Mouse (Mus musculus): ENCODE data around the gene Pdpk1. TPM values are rescaled to one million over a fixed set of nuclear protein-coding genes. Genes with fewer than 3 reads are reported as not detected.
"Not testable (repeated sequence)": the region's sequence is repeated elsewhere in the genome, so short reads cannot be mapped to it uniquely, and the experiment has no call there.

Gene Pdpk1
- polyA plus RNA-seq, 1 experiment from 2014 or later: 71.3 TPM

- Histone ChIP-seq H3K9ac (no peak overlapping the region), H3K36me3 (replicated peaks; ENCODE audit: control insufficient read depth, insufficient read depth) (peaks cover 56% of the 10 kb centered on the region), H3K27me3 (ENCODE audit: control insufficient read depth, insufficient read depth, low read length) (no peaks in the 10 kb centered on the region), H3K4me3 (replicated peaks; ENCODE audit: low read length) (no peak overlapping the region), H3K4me2 (replicated peaks) (no peak overlapping the region), H3K4me1 (replicated peaks; ENCODE audit: control insufficient read depth, insufficient read depth, low read length) (no peaks in the 10 kb centered on the region), H3K27ac (no peak overlapping the region), H3K9me3 (ENCODE audit: control insufficient read depth, low read length) (no peaks in the 10 kb centered on the region)
- 88% methylated on average over 1 of the region's 1 CpGs for WGBS
- DNase-seq (ENCODE audit: low spot score) (no peak), ATAC-seq (ENCODE audit: low FRiP score) (no peak)
Measured at GRCm38 (mm10) chr17:24108896-24109295, 41.8 kb downstream of the Pdpk1 start.

GRCm38 (mm10) chr17:24105111-24105510, 45.6 kb downstream of the Pdpk1 start:
- Histone ChIP-seq H3K9ac (no peak overlapping the region), H3K4me1 (replicated peaks; ENCODE audit: control insufficient read depth, insufficient read depth, low read length) (no peaks in the 10 kb centered on the region), H3K9me3 (ENCODE audit: control insufficient read depth, low read length) (no peaks in the 10 kb centered on the region), H3K27me3 (ENCODE audit: control insufficient read depth, insufficient read depth, low read length) (no peaks in the 10 kb centered on the region), H3K4me2 (replicated peaks) (no peak overlapping the region), H3K36me3 (replicated peaks; ENCODE audit: control insufficient read depth, insufficient read depth) (peaks cover 80% of the 10 kb centered on the region), H3K4me3 (replicated peaks; ENCODE audit: low read length) (no peak overlapping the region), H3K27ac (no peak overlapping the region)
- WGBS: 87% methylated on average over 2 of the region's 2 CpGs
- no peak for ATAC-seq (ENCODE audit: low FRiP score)
- DNase-seq (ENCODE audit: low spot score): no peak

DNA sequence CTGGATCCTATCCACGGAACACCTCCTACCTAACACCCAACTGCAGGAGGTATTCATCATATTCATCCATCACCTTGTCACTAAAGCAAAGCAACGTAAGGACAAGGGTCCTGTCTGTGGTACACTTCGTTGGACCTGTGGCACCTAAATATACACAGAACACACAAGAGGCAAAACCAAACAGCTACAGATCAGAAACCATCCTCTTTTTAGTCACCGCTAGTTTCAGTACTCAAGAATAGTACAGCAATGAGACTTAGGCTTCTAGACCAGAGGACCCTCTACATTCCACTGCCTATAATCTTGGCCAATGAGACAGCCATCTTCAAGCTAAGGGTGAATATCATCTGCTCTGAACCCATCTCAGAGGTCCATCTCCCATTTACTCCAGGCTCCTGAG, 52.4 kb downstream of the Pdpk1 start:
- Histone ChIP-seq H3K27me3 (ENCODE audit: control insufficient read depth, insufficient read depth, low read length) (no peaks in the 10 kb centered on the region), H3K36me3 (replicated peaks; ENCODE audit: control insufficient read depth, insufficient read depth) (peaks cover 68% of the 10 kb centered on the region), H3K4me3 (replicated peaks; ENCODE audit: low read length) (no peak overlapping the region), H3K4me2 (replicated peaks) (no peak overlapping the region), H3K9ac (no peak overlapping the region), H3K9me3 (ENCODE audit: control insufficient read depth, low read length) (no peaks in the 10 kb centered on the region), H3K27ac (no peak overlapping the region), H3K4me1 (replicated peaks; ENCODE audit: control insufficient read depth, insufficient read depth, low read length) (no peaks in the 10 kb centered on the region)
- DNase-seq (ENCODE audit: low spot score) (no peak), ATAC-seq (ENCODE audit: low FRiP score) (no peak)
- WGBS: 98% methylated on average over 4 of the region's 4 CpGs

GRCm38 (mm10) chr17:24090575-24090974, 60.1 kb downstream of the Pdpk1 start:
- no peaks in the 10 kb centered on the region for H3K27me3 ChIP-seq (ENCODE audit: control insufficient read depth, insufficient read depth, low read length)
- H3K4me1 ChIP-seq (replicated peaks; ENCODE audit: control insufficient read depth, insufficient read depth, low read length): no peaks in the 10 kb centered on the region
- H3K4me3 ChIP-seq (replicated peaks; ENCODE audit: low read length): no peak overlapping the region
- no peaks in the 10 kb centered on the region for H3K9me3 ChIP-seq (ENCODE audit: control insufficient read depth, low read length)
- no peak overlapping the region for H3K27ac ChIP-seq
- H3K9ac ChIP-seq: no peak overlapping the region
- H3K36me3 ChIP-seq (replicated peaks; ENCODE audit: control insufficient read depth, insufficient read depth): peaks cover 86% of the 10 kb centered on the region
- no peak overlapping the region for H3K4me2 ChIP-seq (replicated peaks)
- ATAC-seq (ENCODE audit: low FRiP score) (no peak), DNase-seq (ENCODE audit: low spot score) (no peak)
- 100% methylated on average over 1 of the region's 1 CpGs for WGBS

DNA sequence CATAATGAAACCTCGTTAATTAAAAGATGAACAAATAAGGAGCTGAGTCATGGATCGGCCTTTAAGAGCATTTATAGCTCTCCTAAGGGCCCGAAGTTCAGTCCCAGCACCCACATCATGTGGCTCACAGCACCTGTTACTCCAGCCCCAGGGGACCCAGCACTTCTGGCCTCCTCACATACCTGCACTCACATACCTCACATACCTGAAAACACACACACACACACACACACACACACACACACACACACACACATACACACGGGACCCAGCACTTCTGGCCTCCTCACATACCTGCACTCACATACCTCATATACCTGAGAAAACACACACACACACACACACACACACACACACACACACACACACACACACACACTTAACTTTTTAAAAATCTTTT, 64.3 kb downstream of the Pdpk1 start:
- WGBS: 88% methylated on average over 4 of the region's 4 CpGs
- H3K9ac ChIP-seq; H3K27ac ChIP-seq; DNase-seq (ENCODE audit: low spot score); H3K27me3 ChIP-seq (ENCODE audit: control insufficient read depth, insufficient read depth, low read length); ATAC-seq (ENCODE audit: low FRiP score); H3K4me1 ChIP-seq (replicated peaks; ENCODE audit: control insufficient read depth, insufficient read depth, low read length); H3K4me2 ChIP-seq (replicated peaks); H3K9me3 ChIP-seq (ENCODE audit: control insufficient read depth, low read length); H3K4me3 ChIP-seq (replicated peaks; ENCODE audit: low read length): not testable (repeated sequence)
- peaks cover 81% of the 10 kb centered on the region for H3K36me3 ChIP-seq (replicated peaks; ENCODE audit: control insufficient read depth, insufficient read depth)

GRCm38 (mm10) chr17:24084593-24084992, 66.1 kb downstream of the Pdpk1 start:
- WGBS: 79% methylated on average over 1 of the region's 1 CpGs
- Histone ChIP-seq H3K4me3 (replicated peaks; ENCODE audit: low read length) (no peak overlapping the region), H3K9me3 (ENCODE audit: control insufficient read depth, low read length) (no peaks in the 10 kb centered on the region), H3K27ac (no peak overlapping the region), H3K9ac (no peak overlapping the region), H3K27me3 (ENCODE audit: control insufficient read depth, insufficient read depth, low read length) (no peaks in the 10 kb centered on the region), H3K4me2 (replicated peaks) (no peak overlapping the region), H3K36me3 (replicated peaks; ENCODE audit: control insufficient read depth, insufficient read depth) (peaks cover 76% of the 10 kb centered on the region), H3K4me1 (replicated peaks; ENCODE audit: control insufficient read depth, insufficient read depth, low read length) (no peaks in the 10 kb centered on the region)
- no peak for DNase-seq (ENCODE audit: low spot score)
- ATAC-seq (ENCODE audit: low FRiP score): no peak

DNA sequence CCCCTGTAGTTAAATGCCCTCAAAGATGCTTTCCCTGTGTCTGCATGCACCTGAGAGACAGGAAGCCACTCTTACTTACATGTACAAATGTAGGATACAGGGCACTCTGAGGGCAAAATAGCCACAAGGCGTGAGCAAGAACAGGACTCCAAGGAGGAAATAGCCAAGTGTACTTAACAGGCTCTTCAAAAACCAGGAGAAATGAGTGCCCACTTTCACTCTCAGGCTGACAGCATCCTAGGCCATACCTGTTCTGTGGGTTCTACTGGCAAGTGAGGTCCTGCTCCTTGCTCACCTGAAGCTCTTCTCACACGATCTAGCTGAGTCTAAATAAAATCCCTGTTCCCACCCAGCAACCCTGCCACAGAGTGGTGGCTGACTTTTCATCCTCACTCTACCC, 73.6 kb downstream of the Pdpk1 start:
- Histone ChIP-seq H3K9me3 (ENCODE audit: control insufficient read depth, low read length) (no peaks in the 10 kb centered on the region), H3K27ac (no peak overlapping the region), H3K4me3 (replicated peaks; ENCODE audit: low read length) (no peak overlapping the region), H3K9ac (no peak overlapping the region), H3K27me3 (ENCODE audit: control insufficient read depth, insufficient read depth, low read length) (no peaks in the 10 kb centered on the region), H3K4me2 (replicated peaks) (no peak overlapping the region), H3K36me3 (replicated peaks; ENCODE audit: control insufficient read depth, insufficient read depth) (peaks cover 59% of the 10 kb centered on the region), H3K4me1 (replicated peaks; ENCODE audit: control insufficient read depth, insufficient read depth, low read length) (peaks cover 5% of the 10 kb centered on the region)
- DNase-seq (ENCODE audit: low spot score) (no peak), ATAC-seq (ENCODE audit: low FRiP score) (no peak)
- 84% methylated on average over 2 of the region's 2 CpGs for WGBS

DNA sequence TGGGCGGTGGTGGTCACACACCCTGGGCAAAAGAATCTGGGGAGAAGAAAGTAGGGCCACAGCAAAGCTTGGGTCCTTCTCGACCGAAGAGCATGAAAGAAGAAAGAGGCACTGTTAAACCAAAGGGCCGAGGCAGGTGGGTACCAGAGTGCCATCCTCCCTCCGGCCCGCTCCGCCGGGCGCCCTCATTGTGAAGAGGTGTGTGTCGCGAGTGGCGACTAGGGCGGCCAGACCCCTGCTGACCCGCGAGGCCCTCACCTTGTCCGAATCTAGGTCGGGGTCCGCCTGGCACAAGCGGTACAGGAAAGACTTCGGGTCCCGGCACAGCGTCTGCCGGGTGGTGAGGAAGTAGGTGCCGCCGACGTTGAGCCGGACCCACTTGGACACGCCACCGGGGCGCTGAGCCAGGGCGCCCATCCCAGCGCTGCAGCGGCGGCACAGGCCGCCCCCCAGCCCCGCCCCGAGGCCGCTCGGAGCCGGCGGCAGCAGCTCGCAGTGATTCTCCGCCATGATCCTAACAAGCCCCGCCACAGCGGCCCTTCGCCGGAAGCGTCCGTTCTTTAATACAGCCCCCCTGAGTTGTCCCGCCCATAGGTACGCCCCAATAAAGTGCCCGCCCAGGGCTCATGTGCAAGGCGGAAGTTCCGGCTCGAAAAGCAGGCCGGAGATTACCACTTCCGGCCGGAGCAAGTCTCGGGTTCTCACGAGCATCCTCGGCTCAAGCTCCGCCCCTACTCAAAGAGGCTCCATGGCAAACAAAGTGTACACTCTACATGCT, 77.6 kb downstream of the Pdpk1 start, which contains the start of gene Kctd5:
Gene Kctd5 (minus strand): TSS at position 567 of the 778 bp plus-strand sequence.
- peak within 1 kb of the TSS; percentile 77 for H3K27ac ChIP-seq
- H3K4me3 ChIP-seq (replicated peaks; ENCODE audit: low read length): peak within 1 kb of the TSS; percentile 86
- peaks cover 17% of the 10 kb centered on the region for H3K4me1 ChIP-seq (replicated peaks; ENCODE audit: control insufficient read depth, insufficient read depth, low read length)
- peak within 1 kb of the TSS; percentile 88 for H3K4me2 ChIP-seq (replicated peaks)
- ATAC-seq (ENCODE audit: low FRiP score): peak; percentile 98
- H3K9me3 ChIP-seq (ENCODE audit: control insufficient read depth, low read length): no peaks in the 10 kb centered on the region
- H3K9ac ChIP-seq: peak within 1 kb of the TSS; percentile 92
- DNase-seq (ENCODE audit: low spot score): peak; percentile 98
- under 1% methylated on average over 58 of the region's 62 CpGs for WGBS
- H3K27me3 ChIP-seq (ENCODE audit: control insufficient read depth, insufficient read depth, low read length): no peaks in the 10 kb centered on the region
- H3K36me3 ChIP-seq (replicated peaks; ENCODE audit: control insufficient read depth, insufficient read depth): peaks cover 29% of the 10 kb centered on the region

GRCm38 (mm10) chr17:24069531-24069930, 81.2 kb downstream of the Pdpk1 start:
- DNase-seq (ENCODE audit: low spot score): no peak
- no peaks in the 10 kb centered on the region for H3K27me3 ChIP-seq (ENCODE audit: control insufficient read depth, insufficient read depth, low read length)
- no peak overlapping the region for H3K9ac ChIP-seq
- H3K4me1 ChIP-seq (replicated peaks; ENCODE audit: control insufficient read depth, insufficient read depth, low read length): peaks cover 17% of the 10 kb centered on the region
- H3K4me3 ChIP-seq (replicated peaks; ENCODE audit: low read length): no peak overlapping the region
- 0 out of 2 replicates have a peak, but pooled peaks cover 5% of the 10 kb centered on the region for H3K36me3 ChIP-seq (replicated peaks; ENCODE audit: control insufficient read depth, insufficient read depth)
- H3K27ac ChIP-seq: no peak overlapping the region
- WGBS: 94% methylated on average over 3 of the region's 3 CpGs
- ATAC-seq (ENCODE audit: low FRiP score): no peak
- no peak overlapping the region for H3K4me2 ChIP-seq (replicated peaks)
- no peaks in the 10 kb centered on the region for H3K9me3 ChIP-seq (ENCODE audit: control insufficient read depth, low read length)

All from hindbrain, embryonic 14.5 days (tissue).